ENCODE assay signal across 22 mouse cellular contexts in genomic region chr5:140816950-140817568, GRCm38 (mm10). TPM values are rescaled to one million over a fixed set of nuclear protein-coding genes. Genes with fewer than 3 reads are reported as not detected.
DNase-seq lines count a peak whose midpoint lies in the region; ATAC-seq and TF ChIP-seq lines count a peak whose summit lies in the region.
"Had no signal": no experiment of that assay in that cellular context is flagged by ENCODE, and none has a peak within 500 bp of the region (broad histone marks: within the 10 kb centered on the region; RNA-seq: fewer than 3 reads in every experiment).

No protein-coding gene starts in this region.

- ATAC-seq in G1E (ENCODE audit: extremely low read depth, insufficient number of reproducible peaks, low FRiP score, poor library complexity, severe bottlenecking): 0 out of 2 replicates have a peak, but pooled peaks have one; percentile 1
- 0 out of 2 replicates have a peak, but pooled peaks have one; percentile 18 for ATAC-seq in erythroid progenitor cell, adult 5-6 weeks (replicated peaks; ENCODE audit: low FRiP score, poor library complexity, severe bottlenecking)
- ATAC-seq in liver, embryonic 15.5 days (ENCODE audit: insufficient read depth): peak; percentile 13; the same call in 1 of the 2 replicates
- ATAC-seq in hindbrain, embryonic 16.5 days: no peak
- ATAC-seq: inflammation-experienced regulatory T-cells, adult 6 months; midbrain, embryonic 16.5 days had no signal

- peak; percentile 64 for DNase-seq in kidney, adult 2 months
- DNase-seq in kidney, postnatal 14 days: no peak
- DNase-seq in G1E (ENCODE audit: low spot score): no peak
- DNase-seq in left cerebral cortex, adult 2 months (ENCODE audit: extremely low spot score in 1 of 2, low spot score in 2 of 2): no peak
- no peak for DNase-seq in natural killer cell, adult 2 months (ENCODE audit: low spot score in 2 of 2)
- DNase-seq: adrenal gland, adult 8-10 months; cerebellum, adult 2 months; cerebellum, postnatal 25 days; lung, adult 2 months; lung, postnatal 14 days; thymus, postnatal 4 days had no signal

- TF ChIP-seq POLR2A in kidney, adult 2 months (IDR thresholded peaks at IDR 0.05; ENCODE audit: low read depth, low read length): no peak

- peak overlapping the region; percentile 91 for H3K27ac ChIP-seq in kidney, adult 2 months (ENCODE audit: insufficient read depth, low read depth, low read length)
- H3K27ac ChIP-seq in liver, embryonic 15.5 days (replicated peaks): peak overlapping the region; percentile 29; the same call in 1 of the 2 replicates
- H3K27ac ChIP-seq in left cerebral cortex, adult 2 months: no peak overlapping the region
- H3K27ac ChIP-seq in hindbrain, embryonic 16.5 days (ENCODE audit: low read depth, low read length): no peak overlapping the region
- H3K27ac ChIP-seq: embryonic facial prominence, embryonic 12.5 days; forebrain, embryonic 12.5 days; hindbrain, embryonic 13.5 days; neural tube, embryonic 15.5 days; stomach, embryonic 15.5 days had no signal

- intact Hi-C loops in left cerebral cortex, adult 2 months (cut with DNase I): no loop called here

- H3K4me3 ChIP-seq in kidney, adult 2 months (ENCODE audit: insufficient read depth, low read depth, low read length): no peak overlapping the region
- H3K4me3 ChIP-seq in G1E (ENCODE audit: low read depth, low read length): no peak overlapping the region
- H3K4me3 ChIP-seq in liver, embryonic 15.5 days (replicated peaks): no peak overlapping the region
- no peak overlapping the region for H3K4me3 ChIP-seq in left cerebral cortex, adult 2 months
- H3K4me3 ChIP-seq in hindbrain, embryonic 16.5 days (ENCODE audit: low read length): no peak overlapping the region
- H3K4me3 ChIP-seq: embryonic facial prominence, embryonic 12.5 days; forebrain, embryonic 12.5 days; hindbrain, embryonic 13.5 days; megakaryocyte, embryonic 14.5 days; neural tube, embryonic 15.5 days; stomach, embryonic 15.5 days had no signal

- H3K36me3 ChIP-seq in kidney, adult 2 months (ENCODE audit: control insufficient read depth, insufficient read depth, low read length): no peaks in the 10 kb centered on the region
- peaks cover 41% of the 10 kb centered on the region for H3K36me3 ChIP-seq in G1E (replicated peaks)
- H3K36me3 ChIP-seq in liver, embryonic 15.5 days (replicated peaks): no peaks in the 10 kb centered on the region
- H3K36me3 ChIP-seq in hindbrain, embryonic 16.5 days (ENCODE audit: control insufficient read depth, insufficient read depth, low read length): no peaks in the 10 kb centered on the region
- H3K36me3 ChIP-seq: hindbrain, embryonic 13.5 days; neural tube, embryonic 15.5 days; stomach, embryonic 15.5 days had no signal

- no peak overlapping the region for H3K4me2 ChIP-seq in liver, embryonic 15.5 days
- no peak overlapping the region for H3K4me2 ChIP-seq in hindbrain, embryonic 16.5 days (ENCODE audit: low read length)
- H3K4me2 ChIP-seq: embryonic facial prominence, embryonic 12.5 days; forebrain, embryonic 12.5 days; hindbrain, embryonic 13.5 days; neural tube, embryonic 15.5 days; stomach, embryonic 15.5 days had no signal

- WGBS in kidney, adult 2 months: 59% methylated on average over 6 of the region's 6 CpGs
- 35% methylated on average over 6 of the region's 6 CpGs for WGBS in liver, embryonic 15.5 days (ENCODE audit: insufficient replicate concordance)
- 86% methylated on average over 6 of the region's 6 CpGs for WGBS in hindbrain, embryonic 16.5 days

- no peaks in the 10 kb centered on the region for H3K27me3 ChIP-seq in kidney, adult 2 months (replicated peaks; ENCODE audit: control insufficient read depth, insufficient read depth, low read length)
- no peaks in the 10 kb centered on the region for H3K27me3 ChIP-seq in G1E (ENCODE audit: insufficient read depth, low read length)
- H3K27me3 ChIP-seq in liver, embryonic 15.5 days: no peaks in the 10 kb centered on the region
- no peaks in the 10 kb centered on the region for H3K27me3 ChIP-seq in hindbrain, embryonic 16.5 days (replicated peaks; ENCODE audit: control insufficient read depth, insufficient read depth, low read length)
- H3K27me3 ChIP-seq: embryonic facial prominence, embryonic 12.5 days; forebrain, embryonic 12.5 days; hindbrain, embryonic 13.5 days; megakaryocyte, embryonic 14.5 days; neural tube, embryonic 15.5 days; stomach, embryonic 15.5 days had no signal

- no peaks in the 10 kb centered on the region for H3K9me3 ChIP-seq in G1E (replicated peaks)
- H3K9me3 ChIP-seq in liver, embryonic 15.5 days (replicated peaks): no peaks in the 10 kb centered on the region
- no peaks in the 10 kb centered on the region for H3K9me3 ChIP-seq in hindbrain, embryonic 16.5 days (ENCODE audit: control insufficient read depth, low read length)
- H3K9me3 ChIP-seq: embryonic facial prominence, embryonic 12.5 days; forebrain, embryonic 12.5 days; hindbrain, embryonic 13.5 days; megakaryocyte, embryonic 14.5 days; neural tube, embryonic 15.5 days; stomach, embryonic 15.5 days had no signal

- peaks cover 57% of the 10 kb centered on the region for H3K4me1 ChIP-seq in kidney, adult 2 months (ENCODE audit: control insufficient read depth, insufficient read depth, low read length)
- peaks cover 55% of the 10 kb centered on the region for H3K4me1 ChIP-seq in G1E (ENCODE audit: insufficient read depth, low read depth, low read length)
- H3K4me1 ChIP-seq in liver, embryonic 15.5 days (replicated peaks): peaks cover 89% of the 10 kb centered on the region
- peaks cover 28% of the 10 kb centered on the region for H3K4me1 ChIP-seq in hindbrain, embryonic 16.5 days (ENCODE audit: control insufficient read depth, insufficient read depth, low read depth, low read length)

- no peak for TF ChIP-seq CTCF in kidney, adult 2 months (conservative IDR thresholded peaks at IDR 0.05; ENCODE audit: insufficient read depth, insufficient read length, low read depth, low read length)
- no peak for TF ChIP-seq CTCF in G1E (IDR thresholded peaks at IDR 0.05; ENCODE audit: low read depth, low read length)
- no peak for TF ChIP-seq CTCF in left cerebral cortex, adult 2 months (IDR thresholded peaks at IDR 0.05)

- H3K9ac ChIP-seq in liver, embryonic 15.5 days: no peak overlapping the region
- H3K9ac ChIP-seq in hindbrain, embryonic 16.5 days (ENCODE audit: low read depth, low read length): no peak overlapping the region
- H3K9ac ChIP-seq: embryonic facial prominence, embryonic 12.5 days; forebrain, embryonic 12.5 days; hindbrain, embryonic 13.5 days; neural tube, embryonic 15.5 days; stomach, embryonic 15.5 days had no signal

RNA-seq across cellular contexts. Expression of gene Gna12, which starts 13.2 kb away (rescaled TPM):
- polyA plus RNA-seq in kidney, adult 2 months (2012; rRNA removed): 122 and 136 TPM in 2 replicates
- total RNA-seq in G1E (2014; fragmentation: Nextera tagmentation): 40.9 and 66.7 TPM in 2 replicates
- total RNA-seq in G1E (2017): 22.2 and 22.4 TPM in 2 replicates
- polyA plus RNA-seq in G1E (2012): 53.1 and 54.5 TPM in 2 replicates
- 10.9 and 19.8 TPM in 2 replicates for total RNA-seq in erythroid progenitor cell, adult 5-6 weeks (2015; ENCODE audit: low replicate concordance)
- 11.9 and 12.6 TPM in 2 replicates for total RNA-seq in erythroid progenitor cell, adult 5-6 weeks (2017; ENCODE audit: low replicate concordance)
- polyA plus RNA-seq in liver, embryonic 15.5 days (2015; fragmentation: Nextera tagmentation; extraction: Ambion mirVana): 14.1 and 18.9 TPM in 2 replicates
- 10 to 100 TPM; 62.2 to 67.6 TPM for total RNA-seq in left cerebral cortex, adult 2 months (2021)
- 10.3 and 11.1 TPM in 2 replicates for polyA plus RNA-seq in hindbrain, embryonic 16.5 days (2015; fragmentation: Nextera tagmentation; extraction: Ambion mirVana)

Comparison
In these comparisons a context has a peak if more than half of its experiments do, and no peak if none do; other contexts are left out.
1. H3K27ac ChIP-seq: peak in kidney, adult 2 months (single experiment) and liver, embryonic 15.5 days (single experiment); none in left cerebral cortex, adult 2 months (single experiment) and hindbrain, embryonic 16.5 days (single experiment).